ENCODE assay signal across 18 mouse cellular contexts in genomic region chr9:109049316-109049715, GRCm38 (mm10). TPM values are rescaled to one million over a fixed set of nuclear protein-coding genes. Genes with fewer than 3 reads are reported as not detected.
DNase-seq lines count a peak whose midpoint lies in the region; TF ChIP-seq lines count a peak whose summit lies in the region.
"Had no signal": no experiment of that assay in that cellular context is flagged by ENCODE, and none has a peak within 500 bp of the region (broad histone marks: within the 10 kb centered on the region; RNA-seq: fewer than 3 reads in every experiment).

No protein-coding gene starts in this region.

- no peak for TF ChIP-seq EP300 in CH12.LX (IDR thresholded peaks at IDR 0.05; ENCODE audit: low read length)
- no peak for TF ChIP-seq EP300 in MEL (IDR thresholded peaks at IDR 0.05; ENCODE audit: low read depth in 1 of 2, low read length in 2 of 2)

- peak; percentile 1 for DNase-seq in ovary, postnatal 36 days (ENCODE audit: low spot score)
- DNase-seq in ovary, adult 18-20 months (ENCODE audit: low spot score) = no peak
- DNase-seq in CH12.LX (ENCODE audit: extremely low read depth) (no peak), MEL (ENCODE audit: low read depth, low spot score) (no peak)
- no peak for DNase-seq in testis, postnatal 14 days (ENCODE audit: low spot score)
- DNase-seq in right cerebral cortex, postnatal 10 days (ENCODE audit: low spot score in 2 of 2) = no peak
- DNase-seq: adrenal gland, adult 8-10 months; adrenal gland, postnatal 36 days; cerebellum, adult 11 months; cerebellum, adult 8-10 months; cerebellum, postnatal 14 days; embryo, embryonic 11 days; gastrocnemius, adult 2 months had no signal

- H3K36me3 ChIP-seq in CH12.LX (replicated peaks in 1 of 2; ENCODE audit: control insufficient read depth in 1 of 2, insufficient read depth in 1 of 2, low read length in 1 of 2) = peaks cover 0 to 15% of the 10 kb centered on the region in 2 experiments
- no peaks in the 10 kb centered on the region; a peak in 1 of 4 replicates for H3K36me3 ChIP-seq in MEL (ENCODE audit: control insufficient read depth in 1 of 2, insufficient read depth in 2 of 2, low read length in 2 of 2)
- H3K36me3 ChIP-seq: hindbrain, embryonic 15.5 days had no signal

- H3K27ac ChIP-seq in CH12.LX (ENCODE audit: insufficient read depth, low read depth) = peak overlapping the region; percentile 93; the same call in 1 of the 2 replicates
- no peak overlapping the region for H3K27ac ChIP-seq in MEL (ENCODE audit: control insufficient read depth, low read depth, low read length)
- H3K27ac ChIP-seq: embryonic facial prominence, embryonic 15.5 days; forebrain, embryonic 10.5 days; gastrocnemius, adult 2 months; hindbrain, embryonic 15.5 days had no signal

- peak overlapping the region; percentile 88 for H3K4me2 ChIP-seq in CH12.LX (ENCODE audit: insufficient read depth, low read depth, poor library complexity, severe bottlenecking)
- H3K4me2 ChIP-seq: embryonic facial prominence, embryonic 15.5 days; heart, embryonic 12.5 days; hindbrain, embryonic 15.5 days had no signal

- H3K4me1 ChIP-seq in CH12.LX (ENCODE audit: control insufficient read depth in 1 of 2, insufficient read depth in 2 of 2) = peaks cover 15 to 37% of the 10 kb centered on the region in 2 experiments
- peaks cover 0 to 3% of the 10 kb centered on the region in 2 experiments; a peak in 1 of 4 replicates for H3K4me1 ChIP-seq in MEL (ENCODE audit: control insufficient read depth in 1 of 2, insufficient read depth in 2 of 2, low read length in 2 of 2)
- H3K4me1 ChIP-seq: hindbrain, embryonic 15.5 days had no signal

- dilution Hi-C loops in CH12.LX (cut with MboI; ENCODE audit: extremely low pct_ligation_motif_present, extremely low pct_unique_long_range_greater_than_20kb, low sequenced_read_pairs) = no loop called here

- H3K9me3 ChIP-seq in CH12.LX (replicated peaks; ENCODE audit: low read length) (no peaks in the 10 kb centered on the region), MEL (replicated peaks; ENCODE audit: insufficient read depth, low read length) (no peaks in the 10 kb centered on the region)
- H3K9me3 ChIP-seq: embryonic facial prominence, embryonic 15.5 days; forebrain, embryonic 10.5 days; heart, embryonic 12.5 days; hindbrain, embryonic 15.5 days had no signal

- TF ChIP-seq POLR2A in CH12.LX (IDR thresholded peaks at IDR 0.05; ENCODE audit: low read depth, low read length) (no peak), MEL (IDR thresholded peaks at IDR 0.05; ENCODE audit: control insufficient read depth in 1 of 2, insufficient read depth in 1 of 2, low read depth in 1 of 2, low read length in 2 of 2, poor library complexity in 1 of 2) (no peak)

- peak overlapping the region; percentile 67 to 91 (median 80) for H3K4me3 ChIP-seq in CH12.LX (replicated peaks in 1 of 3; ENCODE audit: low read depth in 2 of 3, low read length in 2 of 3, poor library complexity in 1 of 3)
- H3K4me3 ChIP-seq in MEL (ENCODE audit: control insufficient read depth in 1 of 2, insufficient read depth in 1 of 2, low read depth in 2 of 2, low read length in 2 of 2) = no peak overlapping the region
- H3K4me3 ChIP-seq: embryonic facial prominence, embryonic 15.5 days; erythroblast, embryonic 14.5 days; forebrain, embryonic 10.5 days; gastrocnemius, adult 2 months; heart, embryonic 12.5 days; hindbrain, embryonic 15.5 days had no signal

- peaks cover 47% of the 10 kb centered on the region for H3K79me2 ChIP-seq in CH12.LX (replicated peaks; ENCODE audit: control insufficient read depth, extremely low read depth, insufficient read depth, poor library complexity, severe bottlenecking)
- no peaks in the 10 kb centered on the region for H3K79me2 ChIP-seq in MEL (ENCODE audit: control insufficient read depth, insufficient read depth, low read length, poor library complexity)

- in situ Hi-C loops in CH12.LX (cut with MboI; ENCODE audit: low pct_ligation_motif_present, low pct_unique_long_range_greater_than_20kb, low sequenced_read_pairs) = loop anchor here (5.0 kb wide), 1 partner anchor 42 kb away; no protein-coding TSS in a partner anchor

- no peaks in the 10 kb centered on the region for H3K27me3 ChIP-seq in CH12.LX (replicated peaks)
- no peaks in the 10 kb centered on the region for H3K27me3 ChIP-seq in MEL (ENCODE audit: control insufficient read depth in 1 of 2, insufficient read depth in 2 of 2, low read length in 2 of 2)
- H3K27me3 ChIP-seq: embryonic facial prominence, embryonic 15.5 days; heart, embryonic 12.5 days; hindbrain, embryonic 15.5 days had no signal

- H3K9ac ChIP-seq in CH12.LX (ENCODE audit: insufficient read depth, low read depth) = peak overlapping the region; percentile 67
- H3K9ac ChIP-seq in MEL (ENCODE audit: control insufficient read depth, low read depth, low read length, poor library complexity, severe bottlenecking) = no peak overlapping the region
- H3K9ac ChIP-seq: embryonic facial prominence, embryonic 15.5 days; heart, embryonic 12.5 days; hindbrain, embryonic 15.5 days had no signal

- peak in 1 of 2 experiments; percentile 54; a peak in 2 of 4 replicates for TF ChIP-seq CTCF in CH12.LX (conservative IDR thresholded peaks at IDR 0.05 in 1 of 2, IDR thresholded peaks at IDR 0.05 in 1 of 2; ENCODE audit: low read depth in 2 of 2, low read length in 2 of 2)
- no peak for TF ChIP-seq CTCF in MEL (IDR thresholded peaks at IDR 0.05 in 2 of 3, conservative IDR thresholded peaks at IDR 0.05 in 1 of 3; ENCODE audit: control insufficient read depth in 1 of 3, insufficient read depth in 1 of 3, low read depth in 2 of 3, low read length in 3 of 3, poor library complexity in 1 of 3, severe bottlenecking in 1 of 3)

- TF ChIP-seq RAD21 in CH12.LX (IDR thresholded peaks at IDR 0.05; ENCODE audit: low read depth, low read length) (no peak; the same call in 1 of the 2 replicates), MEL (IDR thresholded peaks at IDR 0.05; ENCODE audit: low read depth, low read length) (no peak)

TF ChIP-seq in CH12.LX, 34 proteins besides CTCF, POLR2A, EP300 and RAD21:
- 0 out of 2 replicates have a peak, but pooled peaks have one; percentile 9 for TF ChIP-seq CHD1 (IDR thresholded peaks at IDR 0.05; ENCODE audit: low read depth, low read length)
- 0 out of 2 replicates have a peak, but pooled peaks have one; percentile 66 for TF ChIP-seq MYC (IDR thresholded peaks at IDR 0.05; ENCODE audit: low read depth, low read length)
- TF ChIP-seq POLR2AphosphoS2 (IDR thresholded peaks at IDR 0.05; ENCODE audit: low read depth, low read length) = no peak
- TF ChIP-seq SMC3 (IDR thresholded peaks at IDR 0.05; ENCODE audit: low read depth, low read length) = 0 out of 2 replicates have a peak, but pooled peaks have one; percentile 15
- TF ChIP-seq ZNF384 (IDR thresholded peaks at IDR 0.05; ENCODE audit: low read depth, low read length) = peak; percentile 77
- TF ChIP-seq USF2 (conservative IDR thresholded peaks at IDR 0.05; ENCODE audit: low read depth, low read length) = no peak

TF ChIP-seq in MEL, 35 proteins besides CTCF, POLR2A, EP300 and RAD21:
- TF ChIP-seq ZNF384 (IDR thresholded peaks at IDR 0.05; ENCODE audit: low read depth, low read length) (0 out of 2 replicates have a peak, but pooled peaks have one; percentile 21), CHD2 (IDR thresholded peaks at IDR 0.05; ENCODE audit: low read length) (no peak), JUND (IDR thresholded peaks at IDR 0.05; ENCODE audit: low read depth, low read length) (no peak)

RNA-seq across cellular contexts. Expression of gene Trex1, which starts 10.2 kb away (rescaled TPM):
- 20.8 and 31.5 TPM in 2 replicates for total RNA-seq in CH12.LX (2012; rRNA removed)
- 20.1 and 21.1 TPM in 2 replicates for total RNA-seq in CH12.LX (2014; rRNA removed)
- polyA plus RNA-seq in CH12.LX (2012; ENCODE audit: insufficient read length, low read depth) = 15.8 and 22.9 TPM in 2 replicates
- 8.9 and 10.0 TPM in 2 replicates for total RNA-seq in MEL (2012; rRNA removed)
- 10 to 100 TPM in 1 of 2 experiments, not detected in 1; 17.0 TPM for polyA plus RNA-seq in MEL (2012; ENCODE audit: insufficient read depth in 1 of 2, insufficient read length in 2 of 2, low read depth in 1 of 2, low replicate concordance in 2 of 2, missing spikeins in 1 of 2)

RNA-seq across cellular contexts. Expression of gene Shisa5, which starts 11.0 kb away (rescaled TPM):
- total RNA-seq in CH12.LX (2012; rRNA removed) (134 and 153 TPM in 2 replicates), CH12.LX (2014; rRNA removed) (156 and 170 TPM in 2 replicates), MEL (2012; rRNA removed) (38.3 and 41.0 TPM in 2 replicates)
- polyA plus RNA-seq in CH12.LX (2012; ENCODE audit: insufficient read length, low read depth) (121 and 166 TPM in 2 replicates), MEL (2012; ENCODE audit: insufficient read depth in 1 of 2, insufficient read length in 2 of 2, low read depth in 1 of 2, low replicate concordance in 2 of 2, missing spikeins in 1 of 2) (10 to 100 TPM in 1 of 2 experiments, not detected in 1; 71.7 TPM)

RNA-seq across cellular contexts. Expression of gene Atrip, which starts 24.6 kb away (rescaled TPM):
- total RNA-seq in CH12.LX (2012; rRNA removed) (18.0 and 19.3 TPM in 2 replicates), CH12.LX (2014; rRNA removed) (16.2 and 17.6 TPM in 2 replicates), MEL (2012; rRNA removed) (18.0 and 18.4 TPM in 2 replicates)
- polyA plus RNA-seq in CH12.LX (2012; ENCODE audit: insufficient read length, low read depth) (21.3 and 24.1 TPM in 2 replicates), MEL (2012; ENCODE audit: insufficient read depth in 1 of 2, insufficient read length in 2 of 2, low read depth in 1 of 2, low replicate concordance in 2 of 2, missing spikeins in 1 of 2) (10 to 100 TPM in 1 of 2 experiments, not detected in 1; 35.3 TPM)

RNA-seq across cellular contexts. Expression of gene Ccdc51, which starts 33.0 kb away (rescaled TPM):
- total RNA-seq in CH12.LX (2012; rRNA removed) (18.2 TPM in 2 replicates), CH12.LX (2014; rRNA removed) (15.9 and 16.2 TPM in 2 replicates), MEL (2012; rRNA removed) (26.8 and 28.4 TPM in 2 replicates)
- polyA plus RNA-seq in CH12.LX (2012; ENCODE audit: insufficient read length, low read depth) (7.6 and 8.6 TPM in 2 replicates), MEL (2012; ENCODE audit: insufficient read depth in 1 of 2, insufficient read length in 2 of 2, low read depth in 1 of 2, low replicate concordance in 2 of 2, missing spikeins in 1 of 2) (10 to 100 TPM in 1 of 2 experiments, not detected in 1; 15.1 TPM)

RNA-seq across cellular contexts. Expression of gene Tma7, which starts 33.1 kb away (rescaled TPM):
- total RNA-seq in CH12.LX (2012; rRNA removed) = 255 and 369 TPM in 2 replicates
- 336 and 356 TPM in 2 replicates for total RNA-seq in CH12.LX (2014; rRNA removed)
- polyA plus RNA-seq in CH12.LX (2012; ENCODE audit: insufficient read length, low read depth) = 494 and 529 TPM in 2 replicates
- 346 and 400 TPM in 2 replicates for total RNA-seq in MEL (2012; rRNA removed)
- 100 to 1,000 TPM in 1 of 2 experiments, not detected in 1; 366 TPM for polyA plus RNA-seq in MEL (2012; ENCODE audit: insufficient read depth in 1 of 2, insufficient read length in 2 of 2, low read depth in 1 of 2, low replicate concordance in 2 of 2, missing spikeins in 1 of 2)

Comparison
In these comparisons a context has a peak if more than half of its experiments do, and no peak if none do; other contexts are left out.
1. H3K4me3 ChIP-seq: peak in CH12.LX (3 of 3); none in MEL (0 of 2).